Mouse (Mus musculus) neural tube, embryonic 13.5 days (tissue): ENCODE measurements around the gene Fcho2. TPM values are rescaled to one million over a fixed set of nuclear protein-coding genes. Genes with fewer than 3 reads are reported as not detected.
A peak's percentile ranks its signal among the peaks of the same experiment; 100 is the strongest.
"Not testable (repeated sequence)": the region's sequence is repeated elsewhere in the genome, so short reads cannot be mapped to it uniquely, and the experiment has no call there.

Experiments used
- ATAC-seq: fragments of 200-750 bp; cut with Nextera tagmentation; 2 replicates; pipeline ENCODE4 v1.8.0; 2017; ENCODE audit warnings: low read depth, mild to moderate bottlenecking, moderate TSS enrichment, moderate library complexity
- H3K27ac ChIP-seq: fragments of 300-500 bp; sonication (generic); replicated peaks from 2 replicates; pipeline ENCODE4 v1.5.1; 2015; ENCODE audit warnings: moderate library complexity, mild to moderate bottlenecking, inconsistent platforms
- H3K27me3 ChIP-seq: fragments of 300-500 bp; sonication (generic); 2 replicates; pipeline ENCODE4 v1.6.1; 2015; ENCODE audit warnings: mild to moderate bottlenecking, inconsistent platforms
- H3K36me3 ChIP-seq: fragments of 300-500 bp; sonication (generic); 2 replicates; pipeline ENCODE4 v1.6.1; 2015; ENCODE audit warnings: mild to moderate bottlenecking, inconsistent platforms
- H3K4me1 ChIP-seq: fragments of 300-500 bp; sonication (generic); replicated peaks from 2 replicates; pipeline ENCODE4 v1.6.1; 2015; ENCODE audit warnings: inconsistent platforms
- H3K4me2 ChIP-seq: fragments of 300-500 bp; sonication (generic); 2 replicates; pipeline ENCODE4 v1.6.1; 2015; ENCODE audit warnings: inconsistent platforms, mild to moderate bottlenecking, moderate library complexity
- H3K4me3 ChIP-seq: fragments of 300-500 bp; sonication (generic); 2 replicates; pipeline ENCODE4 v1.5.1; 2015; ENCODE audit warnings: mild to moderate bottlenecking, inconsistent platforms
- H3K9ac ChIP-seq: fragments of 300-500 bp; sonication (generic); 2 replicates; pipeline ENCODE4 v1.6.1; 2015; ENCODE audit warnings: moderate library complexity, mild to moderate bottlenecking, inconsistent platforms
- H3K9me3 ChIP-seq: fragments of 300-500 bp; sonication (generic); 2 replicates; pipeline ENCODE4 v1.6.1; 2016; ENCODE audit warnings: inconsistent platforms
- WGBS: fragments of 180-500 bp; shearing (Covaris S2); methylation state at CpG from one replicate; pipeline ENCODE4 v1.1.7; 2015; 5-methylcytosine and 5-hydroxymethylcytosine counted together
- polyA plus RNA-seq: library from polyadenylated mRNA; unstranded; fragments of >200 nt; fragmentation: Nextera tagmentation; extraction: Ambion mirVana; gene quantifications from 2 replicates; pipeline ENCODE4 v1.2.1, GENCODE M21; 2015

The Fcho2 gene
- polyA plus RNA-seq, result 27.9 and 32.5 TPM in 2 replicates

DNA sequence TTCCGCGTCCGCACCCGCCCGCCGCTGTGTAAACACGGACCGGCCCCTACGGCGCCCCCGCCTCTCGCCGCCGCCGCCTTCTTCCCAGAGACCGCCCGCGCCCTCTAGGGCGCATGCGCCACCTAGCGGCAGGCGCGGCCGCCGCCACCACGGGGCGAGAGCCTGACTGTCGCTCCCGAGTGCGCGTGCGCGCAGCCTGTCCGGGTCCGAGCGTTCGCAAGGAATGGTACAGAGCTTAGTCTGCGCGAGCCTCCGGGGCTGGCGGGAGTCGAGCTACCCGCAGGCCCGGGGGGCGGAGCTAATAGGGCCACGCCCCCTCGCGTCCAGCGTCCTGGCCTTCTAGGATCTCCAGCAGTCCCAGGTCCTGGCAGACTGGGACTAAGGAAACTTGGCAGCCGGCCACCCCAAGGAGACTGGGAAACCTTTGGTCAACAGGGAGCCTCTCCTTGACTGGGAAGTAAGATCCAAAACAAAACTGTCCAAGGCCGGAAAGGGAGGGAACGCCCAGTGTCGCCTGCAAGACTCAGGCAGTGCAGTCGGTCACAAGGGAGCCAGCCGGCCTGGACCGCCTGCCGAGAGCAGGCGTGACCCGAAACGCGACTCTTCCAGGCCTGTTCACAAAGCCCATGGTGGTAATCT lies at the start of gene Fcho2:
TSS of gene Fcho2 (minus strand) at position 303 of the 639 bp plus-strand sequence.
- peak within 1 kb of the TSS; percentile 93 for H3K4me3 ChIP-seq
- H3K36me3 ChIP-seq, result no peaks in the 10 kb centered on the region
- peak; percentile 94 for ATAC-seq
- H3K4me2 ChIP-seq, result peak within 1 kb of the TSS; percentile 69
- H3K27me3 ChIP-seq, result no peaks in the 10 kb centered on the region
- no peaks in the 10 kb centered on the region for H3K9me3 ChIP-seq
- peak within 1 kb of the TSS; percentile 96 for H3K27ac ChIP-seq
- H3K4me1 ChIP-seq, result peaks cover 23% of the 10 kb centered on the region
- WGBS, result under 1% methylated on average over 61 of the region's 61 CpGs
- peak within 1 kb of the TSS; percentile 95 for H3K9ac ChIP-seq

DNA sequence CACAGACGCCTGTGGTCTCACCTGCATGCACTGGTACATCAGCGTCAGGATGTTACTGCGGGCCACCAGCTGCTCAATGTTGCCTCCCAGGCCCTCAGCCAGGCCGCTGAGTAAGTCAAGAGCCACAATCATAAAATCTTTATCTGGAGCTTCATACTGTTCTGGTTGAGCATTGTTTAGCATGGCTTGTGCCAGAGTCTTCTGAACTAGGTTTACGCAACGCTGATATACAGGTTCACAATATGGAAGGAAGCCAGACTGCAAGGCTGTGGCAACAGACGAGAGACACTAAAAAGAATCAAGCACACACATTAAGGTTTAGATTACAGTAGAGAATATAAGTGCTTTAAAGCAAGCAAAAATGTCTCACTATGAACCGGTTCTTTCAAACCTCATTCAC lies 40.0 kb upstream of the Fcho2 start:
- Histone ChIP-seq H3K9me3 (no peaks in the 10 kb centered on the region), H3K9ac (no peak overlapping the region), H3K27ac (no peak overlapping the region), H3K4me2 (no peak overlapping the region), H3K4me3 (no peak overlapping the region), H3K36me3 (peaks cover 73% of the 10 kb centered on the region), H3K4me1 (no peaks in the 10 kb centered on the region), H3K27me3 (no peaks in the 10 kb centered on the region)
- ATAC-seq, result no peak
- WGBS, result 91% methylated on average over 8 of the region's 8 CpGs

DNA sequence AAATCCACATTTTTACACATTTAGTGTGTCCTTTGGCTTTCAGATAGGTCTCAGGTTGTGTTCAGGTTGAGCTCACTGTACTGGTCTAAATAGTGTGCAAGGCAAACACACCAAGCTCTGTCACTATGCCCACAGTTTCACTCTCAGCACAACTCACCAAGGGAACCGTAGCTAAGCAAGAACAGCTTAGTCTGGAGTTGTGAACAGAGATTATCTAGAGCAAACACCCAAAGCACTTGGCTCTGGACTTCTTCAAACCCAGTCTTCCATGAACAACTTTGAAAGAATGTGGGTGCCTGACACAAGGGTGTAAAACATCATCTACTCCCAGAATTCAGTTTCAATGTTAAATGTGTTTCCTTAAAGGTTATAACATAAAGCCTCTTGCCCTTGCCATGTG lies 30.5 kb upstream of the Fcho2 start:
- Histone ChIP-seq H3K4me1 (no peaks in the 10 kb centered on the region), H3K27me3 (no peaks in the 10 kb centered on the region), H3K4me2 (no peak overlapping the region), H3K4me3 (no peak overlapping the region), H3K36me3 (peaks cover 60% of the 10 kb centered on the region), H3K9me3 (no peaks in the 10 kb centered on the region), H3K9ac (no peak overlapping the region), H3K27ac (no peak overlapping the region)
- no peak for ATAC-seq
- WGBS, result 84% methylated on average over 1 of the region's 1 CpGs

DNA sequence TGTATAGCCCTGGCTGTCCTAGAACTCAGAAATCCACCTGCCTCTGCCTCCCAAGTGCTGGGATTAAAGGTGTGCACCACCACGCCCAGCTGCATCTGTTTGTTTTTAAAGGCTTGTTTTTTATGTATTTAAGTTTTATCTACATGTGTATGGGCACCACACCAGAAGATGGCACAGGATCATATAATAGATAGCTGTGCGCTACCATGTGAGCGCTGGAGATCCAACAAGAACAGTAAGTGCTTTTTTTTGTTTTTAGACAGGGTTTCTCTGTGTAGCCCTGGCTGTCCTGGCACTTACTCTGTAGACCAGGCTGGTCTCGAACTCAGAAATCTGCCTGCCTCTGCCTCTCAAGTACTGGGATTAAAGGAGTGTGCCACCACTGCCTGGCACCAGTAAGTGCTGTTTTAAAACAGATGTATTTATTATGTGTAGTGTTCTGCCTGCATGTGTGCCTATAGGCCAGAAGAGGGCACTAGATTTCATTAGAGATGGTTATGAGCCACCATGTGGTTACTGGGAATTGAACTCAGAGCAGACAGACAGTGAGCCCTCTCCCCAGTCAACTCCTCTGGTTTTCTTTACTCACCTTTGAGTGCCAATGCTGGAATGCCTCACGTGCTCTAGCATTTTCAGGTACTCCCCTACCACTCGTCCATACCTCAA lies 21.3 kb upstream of the Fcho2 start:
- peaks cover 33% of the 10 kb centered on the region for H3K36me3 ChIP-seq
- H3K4me3 ChIP-seq, result no peak overlapping the region
- ATAC-seq, result peak; percentile 13; the same call in 1 of the 2 replicates
- no peak overlapping the region for H3K27ac ChIP-seq
- no peaks in the 10 kb centered on the region for H3K9me3 ChIP-seq
- H3K4me1 ChIP-seq, result no peaks in the 10 kb centered on the region
- no peak overlapping the region for H3K9ac ChIP-seq
- H3K4me2 ChIP-seq, result no peak overlapping the region
- 91% methylated on average over 6 of the region's 6 CpGs for WGBS
- no peaks in the 10 kb centered on the region for H3K27me3 ChIP-seq

DNA sequence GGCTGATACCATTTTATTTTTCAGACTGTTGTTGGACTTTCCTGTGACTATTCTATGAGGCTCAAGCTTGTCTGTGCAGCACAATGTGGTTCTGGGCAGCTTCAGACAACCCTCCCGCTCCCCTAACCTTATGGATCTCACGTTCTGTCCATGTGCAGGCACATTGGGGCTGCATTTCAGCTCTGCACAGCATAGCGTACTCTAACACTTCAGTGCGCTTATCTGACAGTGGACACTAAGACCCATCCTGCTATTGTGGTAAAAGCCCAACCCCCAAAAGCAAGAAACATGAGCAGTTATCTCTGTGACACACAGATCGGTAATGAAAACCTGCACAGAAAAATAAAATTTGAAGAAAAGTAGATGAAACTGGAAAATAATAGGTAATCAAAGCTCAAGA lies 20.5 kb upstream of the Fcho2 start:
- no peaks in the 10 kb centered on the region for H3K4me1 ChIP-seq
- 91% methylated on average over 5 of the region's 5 CpGs for WGBS

GRCm38 (mm10) chr13:98834723-98835122 lies 19.5 kb upstream of the Fcho2 start:
- Histone ChIP-seq H3K27me3 (no peaks in the 10 kb centered on the region), H3K27ac (0 out of 2 replicates have a peak overlapping the region, but pooled peaks have one; percentile 28), H3K4me1 (no peaks in the 10 kb centered on the region), H3K4me3 (no peak overlapping the region), H3K9ac (no peak overlapping the region), H3K9me3 (no peaks in the 10 kb centered on the region), H3K4me2 (no peak overlapping the region), H3K36me3 (peaks cover 22% of the 10 kb centered on the region)
- 0 out of 2 replicates have a peak, but pooled peaks have one; percentile 20 for ATAC-seq
- WGBS, result 80% methylated on average over 3 of the region's 3 CpGs

More for the DNA sequence above, 20.5 kb upstream of the Fcho2 start:
- Histone ChIP-seq H3K27ac (no peak overlapping the region), H3K4me2 (no peak overlapping the region), H3K4me3 (no peak overlapping the region), H3K27me3 (no peaks in the 10 kb centered on the region), H3K9ac (no peak overlapping the region), H3K36me3 (peaks cover 28% of the 10 kb centered on the region), H3K9me3 (no peaks in the 10 kb centered on the region)
- no peak for ATAC-seq

DNA sequence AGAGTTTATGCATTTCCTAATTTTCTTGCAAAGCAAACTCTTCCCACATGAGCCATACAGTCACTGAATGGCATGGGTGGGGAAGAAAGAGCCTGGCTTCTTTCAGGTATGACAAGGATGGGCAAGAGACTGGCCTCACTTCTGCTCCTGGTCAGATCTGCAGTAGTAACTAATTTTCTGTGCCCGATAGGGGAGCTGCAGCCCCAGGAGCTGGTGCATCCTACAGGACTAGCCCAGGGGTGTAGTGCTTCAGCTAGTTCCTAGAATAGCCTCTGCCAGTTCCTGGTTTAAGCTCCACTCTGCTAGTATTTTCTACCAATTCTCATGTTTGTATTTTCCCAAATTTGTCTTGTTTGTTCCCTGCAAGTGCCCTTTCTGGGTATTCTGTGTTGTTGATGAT lies 18.9 kb upstream of the Fcho2 start:
- no peak for ATAC-seq
- 0 out of 2 replicates have a peak overlapping the region, but pooled peaks have one; percentile 28 for H3K27ac ChIP-seq
- WGBS, result 41% methylated on average over 1 of the region's 1 CpGs
- H3K9me3 ChIP-seq, result no peaks in the 10 kb centered on the region
- H3K4me1 ChIP-seq, result no peaks in the 10 kb centered on the region
- no peak overlapping the region for H3K4me3 ChIP-seq
- H3K9ac ChIP-seq, result no peak overlapping the region
- H3K36me3 ChIP-seq, result peaks cover 19% of the 10 kb centered on the region
- no peaks in the 10 kb centered on the region for H3K27me3 ChIP-seq
- H3K4me2 ChIP-seq, result no peak overlapping the region

DNA sequence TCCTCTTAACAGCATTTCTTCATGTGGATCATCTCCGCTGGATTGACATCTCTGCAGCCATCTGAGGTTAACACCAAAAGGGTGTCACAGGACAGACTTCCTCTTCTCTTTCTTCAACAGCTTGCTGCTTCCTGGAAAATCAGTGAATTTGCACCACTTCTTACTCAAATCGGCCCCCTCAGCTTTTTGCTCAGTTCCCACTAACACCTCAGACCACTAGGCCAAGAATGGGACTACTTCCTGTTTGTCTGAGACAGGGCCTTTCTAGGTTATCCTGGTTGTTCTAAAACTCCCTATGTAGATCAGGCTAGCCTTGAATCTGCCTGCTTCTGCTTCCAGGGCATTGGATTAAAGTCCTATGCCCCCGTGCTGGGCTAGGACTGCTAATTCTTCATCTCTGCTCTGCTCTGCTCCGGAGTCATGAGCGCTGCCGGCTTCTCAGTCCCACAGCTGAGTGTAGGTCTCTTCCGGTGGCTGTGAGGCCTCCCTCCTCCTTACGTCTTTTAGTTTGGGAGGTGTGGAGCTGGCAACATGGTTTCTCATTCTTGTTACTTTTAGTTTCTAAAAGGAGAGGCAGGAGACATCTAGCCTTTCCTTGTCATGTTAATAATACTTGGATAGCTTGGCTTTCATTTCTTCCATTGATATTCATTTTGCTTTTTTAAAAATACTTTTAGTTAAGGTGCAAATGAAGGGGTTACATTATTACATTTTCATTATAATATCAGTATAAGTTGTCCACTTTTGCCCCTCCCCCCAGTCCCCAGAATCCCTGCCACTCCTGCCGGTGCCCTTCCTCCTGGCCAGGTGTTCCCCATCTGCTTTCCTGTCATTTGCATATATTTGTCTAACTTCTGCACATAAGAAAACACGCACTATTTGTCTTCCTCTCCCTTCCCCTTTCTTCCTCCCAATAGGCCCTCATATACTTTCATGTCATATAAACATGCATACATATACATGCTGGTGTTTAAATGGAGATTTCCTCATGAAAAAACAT lies 17.5 kb upstream of the Fcho2 start:
- Histone ChIP-seq H3K36me3 (peaks cover 11% of the 10 kb centered on the region), H3K4me3 (no peak overlapping the region)

DNA sequence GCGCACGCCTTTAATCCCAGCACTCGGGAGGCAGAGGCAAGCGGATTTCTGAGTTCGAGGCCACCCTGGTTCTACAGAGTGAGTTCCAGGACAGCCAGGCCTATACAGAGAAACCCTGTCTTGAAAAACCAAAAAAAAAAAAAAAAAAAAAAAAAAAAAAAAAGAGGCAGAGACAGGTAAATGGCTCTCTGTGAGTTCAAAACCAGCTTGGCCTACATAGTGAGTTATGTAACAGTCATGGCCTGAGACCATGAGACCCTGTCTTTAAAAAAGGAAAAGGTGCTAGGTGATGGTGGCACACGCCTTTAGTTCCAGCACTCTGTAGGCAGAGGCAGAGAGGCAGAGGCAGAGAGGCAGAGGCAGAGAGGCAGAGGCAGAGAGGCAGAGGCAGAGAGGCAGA lies 13.8 kb upstream of the Fcho2 start:
- H3K4me2 ChIP-seq, H3K9me3 ChIP-seq, H3K9ac ChIP-seq, H3K4me3 ChIP-seq, H3K4me1 ChIP-seq, ATAC-seq, H3K36me3 ChIP-seq, H3K27me3 ChIP-seq, H3K27ac ChIP-seq: not testable (repeated sequence)
- 93% methylated on average over 6 of the region's 6 CpGs for WGBS

More for the DNA sequence above, 17.5 kb upstream of the Fcho2 start:
- H3K9me3 ChIP-seq, result no peaks in the 10 kb centered on the region
- no peak overlapping the region for H3K4me2 ChIP-seq
- no peaks in the 10 kb centered on the region for H3K4me1 ChIP-seq
- WGBS, result 83% methylated on average over 10 of the region's 10 CpGs
- no peak overlapping the region for H3K27ac ChIP-seq
- ATAC-seq, result no peak
- H3K9ac ChIP-seq, result no peak overlapping the region
- H3K27me3 ChIP-seq, result no peaks in the 10 kb centered on the region

GRCm38 (mm10) chr13:98825574-98825973 lies 10.3 kb upstream of the Fcho2 start:
- H3K4me2 ChIP-seq, result no peak overlapping the region
- no peak overlapping the region for H3K27ac ChIP-seq
- H3K4me3 ChIP-seq, result no peak overlapping the region
- H3K36me3 ChIP-seq, result no peaks in the 10 kb centered on the region
- ATAC-seq, result no peak
- 92% methylated on average over 4 of the region's 4 CpGs for WGBS
- H3K9me3 ChIP-seq, result no peaks in the 10 kb centered on the region
- no peaks in the 10 kb centered on the region for H3K4me1 ChIP-seq
- no peaks in the 10 kb centered on the region for H3K27me3 ChIP-seq
- no peak overlapping the region for H3K9ac ChIP-seq

DNA sequence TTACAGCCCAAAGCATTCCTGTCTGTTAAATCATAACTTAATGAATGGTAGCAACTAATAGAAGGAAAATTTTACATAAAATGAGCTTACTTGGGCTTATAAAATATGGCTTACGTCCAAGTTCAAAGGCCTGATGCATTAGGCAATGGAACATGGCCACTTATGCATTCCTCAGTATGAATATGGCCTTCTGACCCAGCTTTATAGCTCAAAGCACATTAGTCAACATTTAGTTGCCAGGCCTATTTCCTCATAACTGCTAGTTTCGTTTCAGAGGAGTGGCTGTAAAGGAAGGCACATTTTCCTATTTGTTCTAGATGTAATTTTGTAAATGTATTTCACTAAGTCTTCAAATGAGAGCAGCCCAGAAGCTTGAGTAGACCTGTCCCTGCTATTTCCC lies 3.8 kb upstream of the Fcho2 start:
- 78% methylated on average over 2 of the region's 2 CpGs for WGBS
- Histone ChIP-seq H3K9me3 (no peaks in the 10 kb centered on the region), H3K27me3 (no peaks in the 10 kb centered on the region), H3K4me3 (no peak overlapping the region), H3K36me3 (no peaks in the 10 kb centered on the region), H3K4me2 (no peak overlapping the region), H3K27ac (no peak overlapping the region), H3K4me1 (peaks cover 6% of the 10 kb centered on the region), H3K9ac (no peak overlapping the region)
- no peak for ATAC-seq

DNA sequence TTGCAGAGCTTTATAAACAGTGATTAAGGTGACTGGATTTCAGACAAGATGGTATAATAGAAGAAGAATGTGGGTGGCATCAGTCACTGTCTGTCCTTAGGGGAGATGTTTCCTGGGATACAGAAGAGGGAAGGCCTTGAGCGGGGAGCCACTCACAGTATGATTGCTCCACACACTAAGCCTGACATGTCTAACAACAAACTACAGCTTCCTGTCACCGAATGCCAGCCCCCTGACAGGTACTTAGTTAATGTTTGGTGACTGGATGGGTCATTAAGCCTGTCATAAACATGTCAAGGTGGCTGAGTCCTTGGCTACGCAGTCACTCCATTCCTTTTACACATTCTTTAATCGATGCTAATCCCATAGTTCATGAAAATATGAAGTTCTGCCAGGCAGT lies 3.0 kb upstream of the Fcho2 start:
- ATAC-seq, result no peak
- Histone ChIP-seq H3K27ac (no peak overlapping the region), H3K4me1 (peaks cover 15% of the 10 kb centered on the region), H3K27me3 (no peaks in the 10 kb centered on the region), H3K4me3 (no peak overlapping the region), H3K9me3 (no peaks in the 10 kb centered on the region), H3K36me3 (no peaks in the 10 kb centered on the region), H3K4me2 (no peak overlapping the region), H3K9ac (no peak overlapping the region)
- WGBS, result 52% methylated on average over 4 of the region's 4 CpGs
